Mouse (Mus musculus): ENCODE data around the gene Pon2. TPM values are rescaled to one million over a fixed set of nuclear protein-coding genes. Genes with fewer than 3 reads are reported as not detected.
"Not testable (repeated sequence)": the region's sequence is repeated elsewhere in the genome, so short reads cannot be mapped to it uniquely, and the experiment has no call there.

Pon2 gene
- total RNA-seq (2022), result 10 to 100 TPM; 15.2 to 19.9 (median 18.5) TPM

- DNase-seq (ENCODE audit: low spot score), result peak; percentile 79
Observed at GRCm38 (mm10) chr6:5298092-5298554, at the start of gene Pon2. TSS of gene Pon2 (minus strand) at chr6:5298455.

GRCm38 (mm10) chr6:5344255-5344654 lies 46.0 kb upstream of the Pon2 start:
- no peak for DNase-seq (ENCODE audit: low spot score)

DNA sequence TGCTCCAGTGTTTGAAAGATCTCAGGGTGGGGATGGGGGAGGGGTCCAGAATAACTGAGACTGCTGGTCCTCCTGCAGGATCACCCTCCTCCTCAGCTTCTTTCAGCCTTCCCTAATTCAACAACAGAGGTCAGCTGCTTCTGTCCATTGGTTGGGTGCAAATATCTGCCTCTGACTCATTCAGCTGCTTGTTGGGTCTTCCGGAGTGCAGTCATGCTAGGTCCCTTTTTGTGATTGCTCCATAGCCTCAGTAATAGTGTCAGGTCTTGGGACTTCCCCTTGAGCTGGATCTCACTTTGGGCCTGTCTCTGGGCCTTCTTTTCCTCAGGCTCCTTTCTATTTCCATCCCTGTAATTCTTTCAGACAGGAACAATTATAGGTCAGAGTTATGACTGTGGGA lies 41.0 kb upstream of the Pon2 start:
- not testable (repeated sequence) for DNase-seq (ENCODE audit: low spot score)

GRCm38 (mm10) chr6:5338781-5339180 lies 40.5 kb upstream of the Pon2 start:
- DNase-seq (ENCODE audit: low spot score), result not testable (repeated sequence)

DNA sequence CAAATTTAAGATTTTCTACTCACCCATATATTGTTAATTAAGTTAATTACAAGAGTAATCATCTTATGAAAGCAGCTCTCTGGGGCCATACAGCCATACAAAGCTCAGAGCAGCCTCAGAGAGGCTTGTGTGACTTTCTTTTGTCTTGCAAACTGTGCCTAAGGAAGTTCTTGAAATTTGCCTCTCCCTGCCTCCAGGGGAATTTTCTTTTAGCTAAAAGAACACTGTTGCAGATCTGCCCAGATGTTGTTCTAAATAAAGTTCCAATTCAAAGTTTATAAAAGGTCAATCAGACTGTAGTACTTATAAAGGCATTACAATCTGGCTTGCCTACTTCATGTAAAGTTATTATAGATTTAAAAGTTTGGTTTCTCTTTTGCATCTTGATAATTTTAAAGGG lies 37.8 kb upstream of the Pon2 start:
- not testable (repeated sequence) for DNase-seq (ENCODE audit: low spot score)

- no peak for DNase-seq (ENCODE audit: low spot score)
Observed at GRCm38 (mm10) chr6:5334021-5334420, 35.8 kb upstream of the Pon2 start.

DNA sequence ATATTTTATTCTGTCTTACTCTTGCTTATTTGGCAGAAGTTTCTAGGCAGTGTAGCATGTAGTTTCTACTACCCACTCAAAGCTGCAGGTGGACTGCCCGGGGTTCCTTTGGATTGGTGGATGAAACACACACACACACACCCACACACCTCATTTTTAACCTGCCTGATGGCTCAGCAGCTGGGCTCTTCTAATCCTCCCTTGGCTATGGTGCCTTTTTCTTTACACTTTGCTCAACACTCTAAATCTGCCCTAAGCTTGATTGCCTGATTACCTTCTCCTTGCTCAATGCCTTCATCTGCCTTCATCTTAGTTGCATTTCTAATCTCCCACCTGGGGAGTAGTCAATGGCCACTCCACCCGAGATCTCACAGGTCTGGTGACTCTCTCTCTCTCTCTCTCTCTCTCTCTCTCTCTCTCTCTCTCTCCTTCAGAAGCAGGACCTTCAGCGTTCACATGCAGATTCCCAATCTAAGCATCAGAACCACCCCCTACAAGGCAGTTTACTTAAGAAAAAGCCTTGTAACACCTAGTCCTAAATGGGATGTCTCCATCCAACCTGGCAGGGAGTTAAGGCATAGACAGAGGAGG lies 34.4 kb upstream of the Pon2 start:
- no peak for DNase-seq (ENCODE audit: low spot score)

DNA sequence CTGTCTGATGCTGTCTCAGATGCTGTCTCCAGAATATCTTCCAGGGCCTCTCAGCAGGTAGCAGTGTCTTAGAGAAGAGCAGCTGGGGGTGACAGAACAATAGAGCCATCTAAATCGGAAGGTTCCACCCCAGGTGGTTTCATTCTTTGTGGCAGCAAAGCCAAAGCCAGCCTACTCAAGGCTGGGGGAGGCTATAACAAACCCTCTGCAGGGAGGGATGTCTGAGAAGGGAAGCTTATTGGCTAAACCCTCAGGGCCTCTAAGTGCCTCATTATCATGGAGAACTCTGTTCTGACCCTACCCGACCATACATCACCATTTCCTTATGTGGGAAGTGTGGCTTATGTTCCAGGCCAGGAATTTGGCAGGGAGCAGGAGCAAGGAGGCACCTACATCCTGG lies 26.9 kb upstream of the Pon2 start:
- DNase-seq (ENCODE audit: low spot score), result no peak

DNA sequence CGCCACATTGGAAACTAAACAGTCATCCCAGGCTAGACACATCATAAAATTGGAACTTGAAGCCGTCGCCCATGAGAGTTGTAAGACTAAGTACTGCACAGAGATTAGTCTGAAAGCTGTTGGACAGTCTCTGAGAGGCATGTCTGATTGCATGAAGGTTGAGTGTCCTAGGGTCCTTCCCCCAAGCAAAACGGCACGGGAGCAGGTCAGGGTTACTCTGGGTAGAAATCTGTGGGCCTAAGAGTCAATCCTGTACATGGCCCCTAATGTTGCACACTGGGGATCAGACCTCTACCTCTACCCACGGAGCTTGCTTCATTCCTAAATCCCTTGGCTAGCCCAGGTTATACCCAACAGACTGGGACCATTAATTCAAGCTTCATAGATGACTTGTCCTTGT lies 25.8 kb upstream of the Pon2 start:
- not testable (repeated sequence) for DNase-seq (ENCODE audit: low spot score)

DNA sequence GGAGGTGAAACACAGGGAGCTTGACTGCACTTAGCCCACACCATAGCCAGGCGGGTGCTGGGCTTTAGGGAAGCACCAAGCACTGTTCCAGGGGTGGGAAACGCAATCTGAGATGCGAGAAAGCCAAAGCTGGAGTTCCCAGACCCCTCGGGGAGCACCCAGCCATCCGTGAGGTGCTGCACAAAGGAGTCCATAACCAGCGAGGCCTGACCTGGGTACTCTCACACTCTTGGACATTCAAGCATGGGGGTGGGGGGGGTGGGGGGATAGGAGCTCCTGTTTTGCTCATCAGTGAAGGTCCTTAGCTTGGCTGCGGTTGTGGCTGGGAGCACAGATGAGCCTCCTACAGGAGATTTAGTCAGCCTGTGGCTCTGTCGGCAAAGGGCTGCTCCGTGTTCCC lies 18.4 kb upstream of the Pon2 start:
- DNase-seq (ENCODE audit: low spot score), result no peak

GRCm38 (mm10) chr6:5315053-5315759 lies 17.0 kb upstream of the Pon2 start:
- DNase-seq (ENCODE audit: low spot score), result no peak

DNA sequence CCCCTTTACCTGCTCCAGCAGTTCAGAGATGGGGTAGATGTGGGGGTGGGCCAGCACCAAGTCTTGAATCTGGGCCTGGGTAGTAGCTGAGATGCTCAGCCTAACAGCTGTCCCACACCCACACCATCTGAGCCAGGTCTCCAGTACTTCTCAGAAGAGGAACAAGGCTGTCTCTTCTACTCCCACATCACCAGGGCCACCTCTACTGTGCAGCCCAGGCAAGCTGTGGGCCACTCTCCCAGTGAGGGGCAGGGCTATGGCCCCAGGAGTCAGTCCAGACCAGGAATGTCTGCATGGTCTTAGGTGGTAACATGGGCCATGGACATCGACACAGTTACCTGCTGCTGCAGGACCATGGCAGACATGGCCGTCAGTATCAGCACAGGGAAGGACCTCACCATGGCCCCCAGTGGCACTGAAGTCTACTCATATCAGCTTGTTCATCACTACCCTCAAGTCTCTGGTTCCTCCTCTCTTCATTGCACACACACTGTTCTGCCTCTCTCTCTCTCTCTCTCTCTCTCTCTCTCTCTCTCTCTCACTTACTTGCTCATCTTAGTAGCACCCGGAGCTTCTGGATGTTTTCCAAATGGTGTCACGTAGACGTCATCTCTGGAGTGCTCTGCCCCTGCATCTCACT lies 15.8 kb upstream of the Pon2 start:
- no peak for DNase-seq (ENCODE audit: low spot score)

DNA sequence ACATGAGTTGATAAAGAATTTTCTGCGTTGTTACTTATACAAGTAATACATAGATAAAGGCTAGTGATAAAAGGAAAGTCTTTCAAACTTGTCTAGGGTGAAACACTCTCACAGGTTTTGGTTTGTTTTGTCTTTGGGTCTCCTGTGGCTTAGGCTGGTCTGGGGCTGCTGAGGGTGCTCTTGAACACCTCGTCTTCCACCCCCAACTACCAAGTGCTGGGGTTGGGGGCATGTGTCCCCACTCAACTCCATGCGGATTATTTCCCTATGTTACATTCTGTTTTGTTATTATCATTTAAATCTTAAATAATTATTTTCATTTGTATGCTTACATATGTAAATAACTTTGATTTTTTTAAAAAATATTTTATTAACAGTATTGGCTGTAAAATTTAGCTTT lies 12.2 kb upstream of the Pon2 start:
- no peak for DNase-seq (ENCODE audit: low spot score)

- DNase-seq (ENCODE audit: low spot score), result no peak
Observed at GRCm38 (mm10) chr6:5309595-5310197, 11.4 kb upstream of the Pon2 start.

GRCm38 (mm10) chr6:5305926-5306325 lies 7.7 kb upstream of the Pon2 start:
- no peak for DNase-seq (ENCODE audit: low spot score)

DNA sequence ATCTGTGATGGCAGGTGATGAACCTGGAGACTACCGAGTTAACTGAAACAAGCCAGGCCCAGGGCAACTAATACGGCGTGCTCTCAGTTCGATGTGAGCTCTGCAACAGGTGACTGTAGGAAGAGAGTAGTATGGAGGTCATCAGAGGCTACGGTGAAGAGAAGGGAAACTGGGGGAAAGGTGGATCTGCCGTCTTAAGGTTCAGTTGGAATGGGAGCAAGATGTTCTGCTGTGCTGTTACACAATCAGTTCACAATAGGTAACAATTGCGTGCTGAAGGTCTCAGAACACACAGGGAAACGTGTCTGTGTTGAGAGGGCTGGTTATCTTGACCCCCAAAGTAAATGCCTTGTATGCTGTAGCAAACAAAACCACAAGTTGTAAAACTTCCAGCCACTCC lies 6.7 kb upstream of the Pon2 start:
- no peak for DNase-seq (ENCODE audit: low spot score)

- DNase-seq (ENCODE audit: low spot score), result no peak
Observed at GRCm38 (mm10) chr6:5300629-5301028, 2.4 kb upstream of the Pon2 start.

GRCm38 (mm10) chr6:5299561-5299960 lies 1.3 kb upstream of the Pon2 start:
- no peak for DNase-seq (ENCODE audit: low spot score)

DNA sequence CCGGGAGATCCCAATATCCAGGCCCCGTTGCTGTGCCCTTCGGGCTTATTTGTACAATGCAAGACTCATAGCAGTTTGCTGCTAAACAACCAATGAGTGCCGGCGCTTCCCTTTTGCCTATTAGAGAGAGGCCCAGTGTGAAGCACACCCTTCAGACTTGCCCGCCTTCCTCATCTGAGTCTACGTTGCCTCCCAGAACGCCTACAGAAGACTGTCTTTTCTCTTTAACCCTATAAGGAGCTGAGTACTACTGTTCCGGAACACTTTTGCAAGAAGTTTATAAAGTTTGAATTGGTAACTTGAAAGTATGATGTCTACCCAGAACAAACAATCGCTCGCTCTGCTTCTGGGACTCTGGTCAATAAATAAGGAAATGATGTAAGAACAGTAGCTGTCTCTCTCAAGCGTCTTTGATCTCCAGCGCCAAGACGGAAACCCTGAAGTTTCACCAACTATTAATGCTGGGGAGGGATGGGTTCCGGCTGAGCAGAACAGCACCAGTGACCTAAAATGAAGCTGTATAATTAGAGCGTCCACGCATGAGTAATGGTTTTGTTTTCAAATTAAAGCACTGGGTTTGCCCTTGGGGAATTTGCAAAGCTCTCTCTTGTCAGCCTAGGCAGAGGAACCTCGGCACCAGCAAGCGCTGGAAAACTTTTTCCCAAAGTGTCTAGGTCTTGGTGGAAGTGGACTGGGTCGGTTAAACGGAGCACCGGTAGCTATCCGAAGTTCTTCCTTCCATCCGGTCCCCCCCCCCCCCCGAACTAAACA lies 749 bp downstream of the Pon2 start:
- DNase-seq (ENCODE audit: low spot score), result peak; percentile 66

- no peak for DNase-seq (ENCODE audit: low spot score)
Observed at GRCm38 (mm10) chr6:5296067-5296466, 2.2 kb downstream of the Pon2 start.

- DNase-seq (ENCODE audit: low spot score), result no peak
Observed at GRCm38 (mm10) chr6:5294659-5295449, 3.4 kb downstream of the Pon2 start.

Data from heart, adult 8-10 months (tissue).